Mouse (Mus musculus) 3T3-L1 (cell line): ENCODE measurements around the gene Srcap.

ENCODE experiments used
- DNase-seq: peaks from one replicate; pipeline ENCODE4 v3.0.0-alpha.2; 2015; ENCODE audit warnings: low read depth, low spot score

Srcap gene

DNA sequence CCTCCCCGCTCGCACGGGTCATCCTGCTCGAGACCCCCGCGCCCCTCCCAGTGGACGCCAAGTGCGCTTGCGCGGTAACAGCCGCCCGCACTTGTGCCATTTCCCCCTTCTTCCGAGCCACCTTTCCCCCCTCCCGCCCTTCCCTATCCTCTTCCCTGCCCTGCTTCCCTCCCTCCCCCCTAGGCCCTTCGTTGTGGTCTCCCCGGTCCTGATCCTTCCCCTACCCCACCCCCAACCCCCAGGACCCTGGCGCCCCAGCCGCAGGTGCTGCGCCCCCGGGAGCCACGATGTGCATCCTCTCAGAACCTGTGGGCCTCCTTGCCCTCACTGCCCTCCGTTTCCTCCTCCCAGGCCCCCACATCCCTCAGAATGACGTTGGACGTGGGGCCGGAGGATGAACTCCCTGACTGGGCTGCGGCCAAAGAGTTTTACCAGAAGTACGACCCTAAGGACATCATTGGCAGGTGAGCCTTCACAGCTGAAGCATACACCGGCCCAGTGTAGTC lies 61.8 kb downstream of the Srcap start:
- no peak for DNase-seq

DNA sequence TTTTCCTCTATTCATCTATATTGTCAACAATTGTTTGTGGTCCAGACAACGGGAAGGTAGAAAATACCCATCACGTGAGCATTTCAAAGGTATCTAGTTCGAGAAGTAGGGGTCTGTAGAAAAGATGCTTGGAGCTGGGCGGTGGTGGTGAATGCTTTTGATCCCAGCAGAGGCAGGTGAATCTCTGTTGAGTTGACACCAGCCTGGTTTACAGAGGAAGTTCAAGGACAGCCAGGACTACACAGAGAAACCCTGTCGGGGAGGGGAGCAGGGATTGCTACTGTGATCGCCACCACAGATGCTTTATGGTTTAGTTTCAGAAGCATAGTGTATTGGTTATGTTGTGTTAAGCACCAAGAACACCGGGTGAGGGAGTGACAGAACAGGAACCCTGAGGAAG lies 62.3 kb downstream of the Srcap start:
- no peak for DNase-seq

DNA sequence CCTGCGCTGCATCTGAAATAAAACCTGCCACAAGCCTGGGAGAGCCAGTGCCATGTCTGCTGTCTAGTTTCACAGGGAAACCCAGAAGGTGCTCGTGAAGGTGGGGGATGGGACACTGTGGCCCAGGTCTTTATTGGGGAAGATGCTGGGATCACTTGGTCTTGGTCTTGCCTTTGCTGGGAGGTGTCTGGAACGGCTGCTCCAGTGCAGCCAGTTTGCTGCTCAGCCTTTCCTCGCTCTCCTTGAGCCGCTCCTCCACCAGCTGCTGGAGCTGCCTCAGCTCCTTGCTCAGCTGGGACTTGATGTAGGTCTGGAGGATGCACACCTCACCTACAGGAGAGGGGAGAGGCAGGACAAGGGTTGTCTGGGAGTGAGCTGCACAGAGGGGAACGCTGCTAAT lies 71.5 kb downstream of the Srcap start:
- no peak for DNase-seq

DNA sequence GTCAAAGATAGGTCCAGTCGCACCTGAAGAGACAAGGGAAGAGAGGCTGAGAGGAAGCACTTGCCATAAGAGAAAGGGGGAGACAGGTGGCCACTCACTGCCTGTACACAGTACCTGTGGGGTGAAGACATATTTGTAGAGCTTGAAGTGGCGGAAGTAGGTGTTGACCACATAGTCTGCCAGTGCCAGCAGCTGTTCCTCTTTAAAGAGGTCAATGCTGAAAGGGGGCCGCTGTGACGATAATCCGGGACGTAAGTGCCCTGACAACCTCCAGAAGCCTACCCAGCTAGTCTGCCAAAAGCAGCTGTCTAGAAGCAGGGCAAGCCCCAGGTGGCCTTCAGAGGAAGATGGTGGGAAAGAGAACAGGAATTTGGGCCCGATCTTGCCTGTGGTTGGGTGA lies 73.2 kb downstream of the Srcap start:
- no peak for DNase-seq

DNA sequence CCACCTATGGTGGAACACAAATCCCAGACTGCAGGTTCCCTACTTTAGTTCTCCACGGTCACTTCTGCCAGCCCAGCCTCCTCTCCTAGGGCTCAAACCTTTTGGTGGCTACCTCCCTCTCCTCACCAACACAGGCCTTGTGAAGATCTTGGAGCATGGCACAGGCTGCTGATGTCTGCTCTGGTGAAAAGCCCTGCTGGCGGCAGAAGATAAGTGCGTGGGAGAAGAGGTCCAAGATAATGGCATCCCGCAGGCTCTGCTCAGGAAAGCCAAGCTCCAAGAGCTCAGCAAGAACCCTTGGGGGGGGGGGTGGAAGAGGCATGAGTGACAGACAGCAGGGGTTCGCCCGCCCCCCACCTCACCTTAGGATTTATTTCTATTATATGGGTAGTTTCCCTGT lies 74.4 kb downstream of the Srcap start:
- no peak for DNase-seq

DNA sequence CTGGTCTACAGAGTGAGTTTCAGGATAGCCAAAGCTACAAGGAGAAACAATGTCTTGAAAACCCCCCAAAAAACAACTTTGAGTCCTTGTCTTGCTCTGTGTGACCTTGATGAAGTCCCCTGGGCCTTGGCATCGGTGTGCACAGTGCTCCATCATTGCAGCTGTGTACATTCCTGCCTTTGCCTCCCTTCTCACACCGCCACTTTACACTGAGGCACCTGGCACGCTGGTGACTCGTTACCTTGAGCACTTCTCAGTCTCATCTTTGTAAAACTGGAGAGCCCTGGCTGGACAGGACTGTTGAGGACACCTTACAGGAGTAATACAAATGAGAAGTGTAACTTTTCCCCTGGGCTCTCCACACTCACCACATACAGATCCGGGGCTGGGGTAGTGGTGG lies 75.4 kb downstream of the Srcap start:
- DNase-seq, result no peak

DNA sequence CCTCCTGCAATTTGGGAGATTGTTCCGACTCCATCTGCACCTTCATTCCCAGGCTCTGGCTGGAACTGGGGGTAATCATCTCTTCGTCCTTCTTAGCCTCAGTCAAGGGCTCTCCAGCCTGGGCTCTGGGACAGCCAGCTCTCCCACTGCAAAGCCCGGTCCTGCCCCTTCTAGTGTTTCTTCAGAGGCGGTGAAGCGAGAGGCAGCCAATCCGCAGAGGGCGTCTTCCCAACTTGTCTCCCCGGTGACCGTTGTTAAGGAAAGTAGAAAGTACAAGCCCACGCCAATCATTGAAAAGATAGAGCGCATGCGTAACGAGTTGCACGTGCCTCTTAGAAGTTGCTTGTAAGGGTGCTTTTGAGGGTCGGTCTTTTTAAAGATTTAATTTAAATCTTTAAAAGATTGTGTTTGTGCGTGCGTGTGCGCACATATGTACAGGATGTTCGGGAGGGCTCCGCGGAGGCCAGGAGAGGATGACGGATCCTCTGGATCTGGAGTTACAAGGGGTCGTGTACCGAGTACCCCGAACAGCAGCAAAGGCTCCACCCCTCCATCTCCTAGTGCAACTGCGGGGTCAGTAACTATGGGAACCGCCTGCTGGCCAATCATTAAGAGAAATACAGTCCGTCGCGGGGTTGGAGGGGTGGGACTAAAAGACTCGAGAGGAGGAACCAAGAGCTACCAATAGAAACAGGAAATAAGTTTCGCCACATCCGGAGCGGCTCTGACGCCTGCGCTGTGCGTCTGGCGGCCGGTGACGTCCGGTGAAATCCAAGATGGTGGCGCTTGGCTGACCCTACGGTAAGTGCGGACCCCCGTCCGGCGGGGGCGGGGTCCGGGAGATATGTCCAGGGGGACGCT lies 76.5 kb downstream of the Srcap start, which contains the start of the genes Ccdc189 and Rnf40:
Gene Ccdc189, minus strand, starts transcription at position 585 of the 861 bp plus-strand sequence.
Gene Rnf40, plus strand, starts transcription at position 757 of the 861 bp plus-strand sequence.
- peak; percentile 99 for DNase-seq

DNA sequence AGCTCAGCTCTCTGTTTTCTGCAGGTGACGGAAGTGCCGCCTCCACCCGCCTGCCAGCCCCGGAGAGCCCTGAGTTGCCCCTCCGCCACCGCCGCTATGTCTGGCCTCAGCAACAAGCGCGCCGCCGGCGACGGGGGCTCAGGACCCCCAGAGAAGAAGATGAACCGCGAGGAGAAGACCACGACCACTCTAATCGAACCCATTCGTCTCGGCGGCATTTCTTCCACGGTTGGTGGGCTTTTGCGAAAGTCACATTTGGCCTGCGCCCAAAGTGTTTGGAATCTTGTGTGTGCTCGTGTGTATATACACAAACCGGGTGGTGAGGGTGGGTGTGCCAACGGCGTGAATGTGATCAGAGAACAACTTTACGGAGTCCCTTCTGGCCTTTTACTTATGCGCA lies 77.1 kb downstream of the Srcap start:
- DNase-seq, result no peak

DNA sequence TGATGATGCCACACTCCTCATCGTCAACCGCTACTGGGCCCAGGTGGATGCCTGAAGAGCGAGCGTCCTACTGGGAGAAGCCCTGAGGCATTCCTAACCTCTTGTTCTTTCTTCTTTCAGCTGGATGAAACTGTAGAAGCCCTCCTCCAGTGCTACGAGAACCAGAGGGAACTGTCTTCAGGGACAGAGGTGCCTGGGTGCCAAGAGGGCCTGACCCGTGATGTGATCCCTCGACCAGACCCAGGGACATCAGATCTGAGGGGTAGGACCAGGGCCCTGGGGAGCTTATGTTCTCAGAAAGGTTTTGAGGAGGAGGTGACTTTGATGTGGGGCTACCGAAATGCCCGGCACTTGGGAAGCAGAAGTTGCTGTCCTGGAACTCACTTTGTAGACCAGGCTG lies 77.9 kb downstream of the Srcap start:
- DNase-seq, result no peak

DNA sequence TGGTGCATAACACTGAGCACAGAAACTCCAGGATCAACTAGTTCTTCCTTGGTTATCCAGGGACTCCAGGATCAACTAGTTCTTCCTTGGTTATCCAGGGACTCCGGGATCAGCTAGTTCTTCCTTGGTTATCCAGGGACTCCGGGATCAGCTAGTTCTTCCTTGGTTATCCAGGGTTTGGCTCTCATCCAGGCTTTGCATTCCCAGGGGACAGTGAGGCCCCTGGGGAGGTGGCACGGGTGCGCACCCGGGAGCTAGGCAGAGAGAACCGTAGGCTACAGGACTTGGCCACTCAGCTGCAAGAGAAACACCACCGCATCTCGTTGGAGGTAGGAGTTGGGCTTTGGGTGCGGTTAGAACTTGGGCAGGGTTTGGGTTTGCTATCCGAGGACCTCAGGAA lies 79.3 kb downstream of the Srcap start:
- DNase-seq, result no peak

DNA sequence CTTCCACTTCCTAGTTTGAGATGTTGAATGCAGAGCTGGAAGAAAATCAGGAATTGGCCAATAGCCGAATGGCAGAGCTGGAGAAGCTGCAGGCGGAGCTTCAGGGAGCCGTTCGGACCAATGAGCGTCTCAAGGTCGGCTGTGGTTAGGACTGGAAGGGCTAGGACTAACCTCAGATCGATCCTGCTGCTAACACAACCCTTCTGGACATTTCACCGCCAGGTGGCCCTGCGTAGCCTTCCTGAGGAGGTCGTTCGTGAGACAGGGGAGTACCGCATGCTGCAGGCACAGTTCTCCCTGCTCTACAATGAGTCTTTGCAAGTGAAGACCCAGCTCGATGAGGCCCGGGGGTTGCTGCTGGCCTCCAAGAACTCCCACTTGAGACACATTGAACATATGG lies 80.8 kb downstream of the Srcap start:
- DNase-seq, result no peak

DNA sequence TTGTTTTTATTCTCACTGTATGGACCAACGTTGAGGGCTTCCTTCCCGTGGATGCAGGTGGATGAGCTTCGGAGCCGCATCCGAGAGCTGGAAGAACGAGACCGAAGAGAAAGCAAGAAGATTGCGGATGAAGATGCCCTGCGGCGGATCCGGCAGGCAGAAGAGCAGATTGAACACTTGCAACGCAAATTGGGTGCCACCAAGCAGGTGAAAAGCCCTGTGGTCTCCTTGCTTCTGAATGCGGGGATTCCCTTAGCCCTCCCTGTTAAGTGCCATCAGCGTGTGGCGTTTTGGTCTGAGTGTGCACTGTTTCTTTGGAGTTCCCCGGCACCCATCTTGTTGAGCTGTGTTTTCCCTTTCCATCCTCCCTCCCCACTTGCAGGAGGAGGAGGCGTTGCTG lies 85.0 kb downstream of the Srcap start:
- DNase-seq, result no peak

DNA sequence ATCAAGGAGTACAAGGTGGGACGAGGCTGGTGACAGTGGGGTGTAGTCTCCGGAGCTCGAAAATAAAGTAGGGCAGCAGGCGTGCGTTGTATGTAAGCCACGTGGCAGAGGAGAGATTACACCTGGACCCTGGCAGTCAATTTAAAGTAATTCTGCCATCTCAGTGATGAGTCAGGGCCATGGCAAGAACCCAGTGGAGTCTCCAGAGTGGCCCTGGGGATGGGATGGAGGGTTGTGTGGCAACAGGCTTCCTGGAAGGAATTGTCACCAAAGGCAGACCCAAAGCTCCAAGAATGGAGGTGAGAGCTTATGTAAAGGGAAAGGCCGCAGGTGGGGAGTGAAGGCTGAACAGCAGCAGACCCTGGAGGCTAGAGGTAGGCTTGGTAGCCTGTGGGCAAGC lies 88.8 kb downstream of the Srcap start:
- DNase-seq, result no peak

DNA sequence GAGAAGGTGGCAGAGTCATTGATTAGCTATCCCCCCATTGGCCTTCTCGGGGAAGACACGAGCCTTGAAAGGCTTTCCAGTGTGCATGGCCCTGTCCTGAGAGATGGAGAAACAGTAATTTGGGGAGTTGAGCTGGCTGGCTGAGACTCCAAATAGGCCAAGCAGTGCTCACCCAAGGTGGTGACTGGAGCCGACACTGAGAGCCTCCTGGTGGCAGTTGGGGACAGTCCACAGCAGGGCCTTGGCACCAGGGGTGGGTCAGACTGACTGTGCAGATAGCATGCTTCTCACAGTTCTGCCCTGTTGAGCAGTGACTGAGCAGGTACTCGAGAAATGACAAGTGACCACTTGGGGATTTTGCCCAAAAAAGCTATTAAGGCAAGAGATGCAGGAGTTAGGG lies 90.0 kb downstream of the Srcap start:
- DNase-seq, result no peak

DNA sequence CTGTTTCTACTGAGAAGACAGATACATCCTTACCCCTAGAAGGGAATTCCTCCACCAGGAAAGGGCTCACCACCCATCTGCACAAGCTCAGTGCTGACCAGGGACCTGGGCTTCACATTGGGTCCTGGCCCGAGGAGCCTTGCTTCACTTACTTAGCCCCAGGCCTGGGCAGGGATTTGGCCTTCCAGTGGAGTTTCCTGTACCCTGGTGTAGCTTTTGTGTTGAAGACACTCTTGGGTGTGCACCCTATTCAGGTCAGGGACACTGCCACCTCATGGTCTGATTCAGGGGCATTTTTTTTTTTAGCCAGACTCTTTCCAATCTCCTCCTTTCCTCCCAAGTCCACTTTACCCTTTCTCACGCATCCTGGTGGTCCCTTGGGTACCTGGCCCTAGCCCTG lies 91.1 kb downstream of the Srcap start:
- no peak for DNase-seq

DNA sequence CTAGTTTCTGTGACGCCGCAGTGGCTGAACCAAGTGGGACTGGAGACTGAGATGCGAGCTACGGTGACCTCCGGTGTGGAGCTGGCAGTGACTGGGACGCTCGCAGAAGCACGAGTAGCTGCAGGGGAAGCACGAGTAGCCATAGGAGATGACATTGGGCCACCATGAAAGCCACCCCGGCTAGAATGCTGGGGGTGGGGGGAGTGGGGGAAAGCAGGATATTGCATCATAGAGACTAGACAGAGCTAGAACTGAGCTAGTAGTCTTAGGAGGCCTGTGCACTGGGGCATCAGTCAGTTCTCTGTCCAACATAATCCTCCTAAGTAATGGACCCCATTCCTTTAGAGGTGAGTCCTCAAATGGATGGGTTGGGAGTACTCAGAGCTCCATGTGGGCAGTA lies 92.5 kb downstream of the Srcap start:
- DNase-seq, result no peak

DNA sequence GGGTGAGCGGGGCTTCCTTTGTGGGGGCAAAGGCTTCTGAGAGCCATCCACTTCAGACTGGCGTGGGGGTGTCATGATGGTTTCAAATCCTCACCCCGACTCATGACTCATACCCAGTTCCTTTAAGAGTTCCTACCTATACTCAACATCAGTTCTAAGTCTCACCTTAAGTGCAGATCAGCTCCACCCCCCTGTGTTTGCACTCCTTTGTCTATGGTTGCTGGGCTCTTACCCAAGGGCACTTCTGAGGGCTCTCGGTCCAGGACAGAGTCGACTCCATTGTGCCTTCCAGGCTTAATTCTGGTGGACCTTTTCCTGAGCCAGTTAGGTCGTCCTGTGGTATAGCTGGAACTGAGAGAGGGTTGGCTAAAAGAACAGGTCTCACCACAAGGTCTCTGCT lies 95.4 kb downstream of the Srcap start:
- DNase-seq, result no peak
